Mouse (Mus musculus): Measurements from ENCODE around the gene Pbx1. TPM values are rescaled to one million over a fixed set of nuclear protein-coding genes. Genes with fewer than 3 reads are reported as not detected.
A peak's percentile ranks its signal among the peaks of the same experiment; 100 is the strongest.

Pbx1 gene
- polyA plus RNA-seq, 1 experiment from 2014 or later, result 27.5 TPM

DNA sequence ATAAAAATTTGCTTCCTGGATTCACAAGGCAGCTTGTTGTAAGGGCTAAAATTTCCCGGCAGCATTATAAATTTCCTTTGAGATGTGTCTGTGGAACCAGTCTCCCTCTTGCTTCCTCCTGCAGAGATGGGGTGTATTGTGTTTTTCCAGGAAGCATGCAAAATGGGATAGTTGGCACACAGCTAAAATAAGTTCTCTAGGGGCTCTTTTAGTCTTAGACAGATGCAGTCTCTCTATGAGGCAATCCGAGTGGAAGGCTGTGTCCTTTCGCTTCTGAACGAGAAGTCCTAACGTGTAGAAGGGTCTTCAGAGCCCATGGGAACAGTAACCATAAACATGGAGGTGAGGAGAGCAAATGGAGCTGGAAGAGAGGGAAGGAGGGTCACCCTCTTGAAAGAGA is 360.1 kb downstream of the Pbx1 start:
- H3K36me3 ChIP-seq, result no peaks in the 10 kb centered on the region
- H3K4me2 ChIP-seq (replicated peaks), result no peak overlapping the region
- no peak for ATAC-seq
- H3K9ac ChIP-seq, result no peak overlapping the region
- no peak overlapping the region for H3K4me3 ChIP-seq (replicated peaks)
- H3K9me3 ChIP-seq, result no peaks in the 10 kb centered on the region
- no peak overlapping the region for H3K27ac ChIP-seq
- H3K4me1 ChIP-seq (replicated peaks), result no peaks in the 10 kb centered on the region
- H3K27me3 ChIP-seq (replicated peaks), result no peaks in the 10 kb centered on the region
- 67% methylated on average over 5 of the region's 5 CpGs for WGBS

DNA sequence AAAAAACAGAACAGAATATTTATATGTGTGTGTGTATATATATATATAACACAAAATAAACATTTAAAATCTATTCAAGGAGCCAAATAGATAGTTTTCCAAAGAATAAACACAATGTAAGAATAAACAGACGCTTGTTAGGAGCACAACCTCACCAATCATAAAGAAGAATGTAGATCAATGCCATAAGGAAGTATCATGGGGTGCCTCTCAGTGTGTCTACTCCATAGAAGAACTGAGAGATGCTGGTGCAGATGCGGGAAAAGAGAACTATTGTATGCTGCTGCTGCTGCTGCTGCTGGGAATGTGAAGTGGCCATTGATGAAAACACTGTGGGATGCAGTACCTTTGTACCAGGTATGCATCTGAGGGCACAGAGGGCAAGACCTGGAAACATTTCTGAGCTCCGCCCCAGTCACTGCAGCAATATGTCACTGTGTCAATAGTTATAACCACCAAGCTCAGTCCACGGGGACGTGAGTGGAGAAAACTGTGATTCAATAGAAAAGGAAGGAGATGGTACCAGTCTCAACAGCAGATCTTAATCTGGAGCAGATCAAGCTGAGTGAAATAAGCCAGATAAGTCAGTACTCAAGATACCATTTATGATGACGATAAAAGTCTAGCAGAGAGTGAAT is 361.7 kb downstream of the Pbx1 start:
- H3K36me3 ChIP-seq, result no peaks in the 10 kb centered on the region
- no peaks in the 10 kb centered on the region for H3K27me3 ChIP-seq (replicated peaks)
- no peaks in the 10 kb centered on the region for H3K4me1 ChIP-seq (replicated peaks)
- no peak overlapping the region for H3K9ac ChIP-seq
- no peak for ATAC-seq
- no peak overlapping the region for H3K4me2 ChIP-seq (replicated peaks)
- no peak overlapping the region for H3K4me3 ChIP-seq (replicated peaks)
- 63% methylated on average over 6 of the region's 6 CpGs for WGBS
- no peaks in the 10 kb centered on the region for H3K9me3 ChIP-seq
- no peak overlapping the region for H3K27ac ChIP-seq

- H3K27ac ChIP-seq, result peak overlapping the region; percentile 3; the same call in 1 of the 2 replicates
- WGBS, result 53% methylated on average over 5 of the region's 5 CpGs
- H3K27me3 ChIP-seq (replicated peaks), result no peaks in the 10 kb centered on the region
- no peak overlapping the region for H3K9ac ChIP-seq
- no peaks in the 10 kb centered on the region for H3K4me1 ChIP-seq (replicated peaks)
- no peak for ATAC-seq
- no peaks in the 10 kb centered on the region for H3K9me3 ChIP-seq
- no peak overlapping the region for H3K4me2 ChIP-seq (replicated peaks)
- H3K4me3 ChIP-seq (replicated peaks), result no peak overlapping the region
- H3K36me3 ChIP-seq, result no peaks in the 10 kb centered on the region
These were observed 362.3 kb downstream of the Pbx1 start for GRCm38 (mm10) chr1:168069740-168070139.

All from intestine, embryonic 15.5 days (tissue).